Mouse (Mus musculus): ENCODE measurements around the gene Olfr560. TPM values are rescaled to one million over a fixed set of nuclear protein-coding genes. Genes with fewer than 3 reads are reported as not detected.

Gene Olfr560
- polyA plus RNA-seq (2016; fragmentation: Nextera tagmentation; extraction: Ambion mirVana), result not detected in 2 replicates

GRCm38 (mm10) chr7:102759266-102759665, at the start of gene Olfr560, which contains the start of gene Olfr78:
TSS of gene Olfr560 (minus strand) at chr7:102759366.
TSS of gene Olfr78 (minus strand) at chr7:102759471.
- H3K4me1 ChIP-seq, result no peaks in the 10 kb centered on the region
- 81% methylated on average over 4 of the region's 4 CpGs for WGBS
- H3K4me2 ChIP-seq (replicated peaks), result no peak within 1 kb of the TSS
- H3K27me3 ChIP-seq (replicated peaks), result no peaks in the 10 kb centered on the region
- H3K4me3 ChIP-seq, result no peak within 1 kb of the TSS
- H3K9me3 ChIP-seq, result no peaks in the 10 kb centered on the region
- H3K27ac ChIP-seq, result no peak within 1 kb of the TSS
- H3K36me3 ChIP-seq, result no peaks in the 10 kb centered on the region
- ATAC-seq (ENCODE audit: low FRiP score, low read depth), result no peak
- H3K9ac ChIP-seq, result no peak within 1 kb of the TSS

GRCm38 (mm10) chr7:102803180-102803579, 44.0 kb upstream of the Olfr560 start, which contains the start of gene Olfr564:
TSS of gene Olfr564 (plus strand) at chr7:102803480.
- no peak for ATAC-seq (ENCODE audit: low FRiP score, low read depth)
- Histone ChIP-seq H3K36me3 (no peaks in the 10 kb centered on the region), H3K9ac (no peak within 1 kb of the TSS), H3K4me1 (no peaks in the 10 kb centered on the region), H3K9me3 (no peaks in the 10 kb centered on the region), H3K27me3 (replicated peaks) (no peaks in the 10 kb centered on the region), H3K4me2 (replicated peaks) (no peak within 1 kb of the TSS), H3K27ac (no peak within 1 kb of the TSS), H3K4me3 (no peak within 1 kb of the TSS)

- no peaks in the 10 kb centered on the region for H3K4me1 ChIP-seq
- H3K4me3 ChIP-seq, result no peak within 1 kb of the TSS
- no peak for ATAC-seq (ENCODE audit: low FRiP score, low read depth)
- no peak within 1 kb of the TSS for H3K9ac ChIP-seq
- no peaks in the 10 kb centered on the region for H3K27me3 ChIP-seq (replicated peaks)
- no peaks in the 10 kb centered on the region for H3K9me3 ChIP-seq
- no peak within 1 kb of the TSS for H3K4me2 ChIP-seq (replicated peaks)
- no peak within 1 kb of the TSS for H3K27ac ChIP-seq
- H3K36me3 ChIP-seq, result no peaks in the 10 kb centered on the region
- WGBS, result 76% methylated on average over 2 of the region's 2 CpGs
Measured at GRCm38 (mm10) chr7:102770921-102771320, 11.8 kb upstream of the Olfr560 start, which contains the start of gene Olfr561. TSS of gene Olfr561 (plus strand) at chr7:102771221.

GRCm38 (mm10) chr7:102752086-102752485, 7.1 kb downstream of the Olfr560 start:
- H3K9ac ChIP-seq, result no peak overlapping the region
- H3K4me2 ChIP-seq (replicated peaks), result no peak overlapping the region
- H3K36me3 ChIP-seq, result no peaks in the 10 kb centered on the region
- WGBS, result 21% methylated on average over 1 of the region's 1 CpGs
- no peaks in the 10 kb centered on the region for H3K27me3 ChIP-seq (replicated peaks)
- no peak overlapping the region for H3K27ac ChIP-seq
- no peak overlapping the region for H3K4me3 ChIP-seq
- no peaks in the 10 kb centered on the region for H3K9me3 ChIP-seq
- no peak for ATAC-seq (ENCODE audit: low FRiP score, low read depth)
- no peaks in the 10 kb centered on the region for H3K4me1 ChIP-seq

- no peaks in the 10 kb centered on the region for H3K9me3 ChIP-seq
- H3K36me3 ChIP-seq, result no peaks in the 10 kb centered on the region
- H3K4me3 ChIP-seq, result no peak overlapping the region
- H3K4me2 ChIP-seq (replicated peaks), result no peak overlapping the region
- H3K27me3 ChIP-seq (replicated peaks), result no peaks in the 10 kb centered on the region
- H3K27ac ChIP-seq, result no peak overlapping the region
- 59% methylated on average over 2 of the region's 2 CpGs for WGBS
- H3K9ac ChIP-seq, result no peak overlapping the region
- H3K4me1 ChIP-seq, result no peaks in the 10 kb centered on the region
- no peak for ATAC-seq (ENCODE audit: low FRiP score, low read depth)
Measured at GRCm38 (mm10) chr7:102737705-102738104, 21.5 kb downstream of the Olfr560 start.

- H3K4me2 ChIP-seq (replicated peaks), result no peak overlapping the region
- no peak overlapping the region for H3K9ac ChIP-seq
- no peak overlapping the region for H3K27ac ChIP-seq
- 45% methylated on average over 1 of the region's 1 CpGs for WGBS
- no peaks in the 10 kb centered on the region for H3K36me3 ChIP-seq
- no peak overlapping the region for H3K4me3 ChIP-seq
- no peaks in the 10 kb centered on the region for H3K27me3 ChIP-seq (replicated peaks)
- no peaks in the 10 kb centered on the region for H3K9me3 ChIP-seq
- no peaks in the 10 kb centered on the region for H3K4me1 ChIP-seq
- no peak for ATAC-seq (ENCODE audit: low FRiP score, low read depth)
Measured at GRCm38 (mm10) chr7:102733793-102734192, 25.4 kb downstream of the Olfr560 start.

GRCm38 (mm10) chr7:102727391-102727790, 31.8 kb downstream of the Olfr560 start, which contains the start of gene Olfr559:
TSS of gene Olfr559 (minus strand) at chr7:102727491.
- no peak within 1 kb of the TSS for H3K9ac ChIP-seq
- H3K36me3 ChIP-seq, result no peaks in the 10 kb centered on the region
- no peaks in the 10 kb centered on the region for H3K4me1 ChIP-seq
- no peaks in the 10 kb centered on the region for H3K27me3 ChIP-seq (replicated peaks)
- no peak for ATAC-seq (ENCODE audit: low FRiP score, low read depth)
- no peak within 1 kb of the TSS for H3K27ac ChIP-seq
- H3K9me3 ChIP-seq, result no peaks in the 10 kb centered on the region
- no peak within 1 kb of the TSS for H3K4me3 ChIP-seq
- H3K4me2 ChIP-seq (replicated peaks), result no peak within 1 kb of the TSS

GRCm38 (mm10) chr7:102718970-102719369, 40.2 kb downstream of the Olfr560 start, which contains the start of gene Olfr33:
TSS of gene Olfr33 (minus strand) at chr7:102719070.
- WGBS, result 39% methylated on average over 1 of the region's 1 CpGs
- Histone ChIP-seq H3K4me1 (no peaks in the 10 kb centered on the region), H3K9ac (no peak within 1 kb of the TSS), H3K4me3 (no peak within 1 kb of the TSS), H3K27ac (no peak within 1 kb of the TSS), H3K36me3 (no peaks in the 10 kb centered on the region), H3K4me2 (replicated peaks) (no peak within 1 kb of the TSS), H3K9me3 (no peaks in the 10 kb centered on the region), H3K27me3 (replicated peaks) (no peaks in the 10 kb centered on the region)
- no peak for ATAC-seq (ENCODE audit: low FRiP score, low read depth)

GRCm38 (mm10) chr7:102701915-102702314, 57.3 kb downstream of the Olfr560 start, which contains the start of gene Olfr558:
TSS of gene Olfr558 (plus strand) at chr7:102702215.
- Histone ChIP-seq H3K9ac (no peak within 1 kb of the TSS), H3K36me3 (no peaks in the 10 kb centered on the region), H3K9me3 (no peaks in the 10 kb centered on the region), H3K4me2 (replicated peaks) (no peak within 1 kb of the TSS), H3K27ac (no peak within 1 kb of the TSS), H3K27me3 (replicated peaks) (no peaks in the 10 kb centered on the region), H3K4me3 (no peak within 1 kb of the TSS), H3K4me1 (no peaks in the 10 kb centered on the region)
- no peak for ATAC-seq (ENCODE audit: low FRiP score, low read depth)

Other genes with a start within 250 kb of the Olfr560 start
- not detected in 2 replicates for gene Olfr547, start 224.6 kb downstream of the Olfr560 start, polyA plus RNA-seq (2016; fragmentation: Nextera tagmentation; extraction: Ambion mirVana)
- not detected in 2 replicates for gene Olfr548-ps1, start 218.5 kb downstream of the Olfr560 start, polyA plus RNA-seq (2016; fragmentation: Nextera tagmentation; extraction: Ambion mirVana)
- gene Olfr549, start 209.5 kb downstream of the Olfr560 start, polyA plus RNA-seq (2016; fragmentation: Nextera tagmentation; extraction: Ambion mirVana), result not detected in 2 replicates
- gene Trim21, start 193.9 kb downstream of the Olfr560 start, polyA plus RNA-seq (2016; fragmentation: Nextera tagmentation; extraction: Ambion mirVana), result 0.20 TPM in 1 of 2 replicates, not detected in the other
- gene Olfr550, start 187.9 kb downstream of the Olfr560 start, polyA plus RNA-seq (2016; fragmentation: Nextera tagmentation; extraction: Ambion mirVana), result not detected in 2 replicates
- not detected in 2 replicates for gene Olfr551, start 167.5 kb downstream of the Olfr560 start, polyA plus RNA-seq (2016; fragmentation: Nextera tagmentation; extraction: Ambion mirVana)
- not detected in 2 replicates for gene Olfr552, start 161.6 kb downstream of the Olfr560 start, polyA plus RNA-seq (2016; fragmentation: Nextera tagmentation; extraction: Ambion mirVana)
- gene Olfr553, start 141.1 kb downstream of the Olfr560 start, polyA plus RNA-seq (2016; fragmentation: Nextera tagmentation; extraction: Ambion mirVana), result not detected in 2 replicates
- not detected in 2 replicates for gene Olfr554, start 120.9 kb downstream of the Olfr560 start, polyA plus RNA-seq (2016; fragmentation: Nextera tagmentation; extraction: Ambion mirVana)
- gene Olfr555, start 100.5 kb downstream of the Olfr560 start, polyA plus RNA-seq (2016; fragmentation: Nextera tagmentation; extraction: Ambion mirVana), result not detected in 2 replicates
- gene Olfr556, start 94.5 kb downstream of the Olfr560 start, polyA plus RNA-seq (2016; fragmentation: Nextera tagmentation; extraction: Ambion mirVana), result not detected in 2 replicates
- 10.8 and 12.4 TPM in 2 replicates for gene Trim68, start 72.0 kb downstream of the Olfr560 start, polyA plus RNA-seq (2016; fragmentation: Nextera tagmentation; extraction: Ambion mirVana)
- not detected in 2 replicates for gene Olfr557, start 63.5 kb downstream of the Olfr560 start, polyA plus RNA-seq (2016; fragmentation: Nextera tagmentation; extraction: Ambion mirVana)
- gene Olfr558, start 57.2 kb downstream of the Olfr560 start, polyA plus RNA-seq (2016; fragmentation: Nextera tagmentation; extraction: Ambion mirVana), result 1.3 and 1.8 TPM in 2 replicates
- 0.08 TPM in 1 of 2 replicates, not detected in the other for gene Olfr33, start 40.3 kb downstream of the Olfr560 start, polyA plus RNA-seq (2016; fragmentation: Nextera tagmentation; extraction: Ambion mirVana)
- 0.20 TPM in 1 of 2 replicates, not detected in the other for gene Olfr559, start 31.9 kb downstream of the Olfr560 start, polyA plus RNA-seq (2016; fragmentation: Nextera tagmentation; extraction: Ambion mirVana)
- gene Olfr78, start 105 bp upstream of the Olfr560 start, polyA plus RNA-seq (2016; fragmentation: Nextera tagmentation; extraction: Ambion mirVana), result 0.19 and 0.48 TPM in 2 replicates
- gene Olfr561, start 11.9 kb upstream of the Olfr560 start, polyA plus RNA-seq (2016; fragmentation: Nextera tagmentation; extraction: Ambion mirVana), result 0.13 and 0.18 TPM in 2 replicates
- gene Olfr564, start 44.1 kb upstream of the Olfr560 start, polyA plus RNA-seq (2016; fragmentation: Nextera tagmentation; extraction: Ambion mirVana), result not detected in 2 replicates
- gene Olfr566, start 99.4 kb upstream of the Olfr560 start, polyA plus RNA-seq (2016; fragmentation: Nextera tagmentation; extraction: Ambion mirVana), result not detected in 2 replicates
- gene Olfr568, start 117.8 kb upstream of the Olfr560 start, polyA plus RNA-seq (2016; fragmentation: Nextera tagmentation; extraction: Ambion mirVana), result not detected in 2 replicates
- gene Olfr569, start 131.5 kb upstream of the Olfr560 start, polyA plus RNA-seq (2016; fragmentation: Nextera tagmentation; extraction: Ambion mirVana), result not detected in 2 replicates
- gene Olfr570, start 135.2 kb upstream of the Olfr560 start, polyA plus RNA-seq (2016; fragmentation: Nextera tagmentation; extraction: Ambion mirVana), result not detected in 2 replicates
- gene Olfr571, start 158.2 kb upstream of the Olfr560 start, polyA plus RNA-seq (2016; fragmentation: Nextera tagmentation; extraction: Ambion mirVana), result not detected in 2 replicates
- gene Olfr572, start 165.0 kb upstream of the Olfr560 start, polyA plus RNA-seq (2016; fragmentation: Nextera tagmentation; extraction: Ambion mirVana), result not detected in 2 replicates
- gene Olfr573-ps1, start 183.2 kb upstream of the Olfr560 start, polyA plus RNA-seq (2016; fragmentation: Nextera tagmentation; extraction: Ambion mirVana), result not detected in 2 replicates
- not detected in 2 replicates for gene Olfr574, start 189.1 kb upstream of the Olfr560 start, polyA plus RNA-seq (2016; fragmentation: Nextera tagmentation; extraction: Ambion mirVana)
- not detected in 2 replicates for gene Olfr575, start 199.4 kb upstream of the Olfr560 start, polyA plus RNA-seq (2016; fragmentation: Nextera tagmentation; extraction: Ambion mirVana)
- gene Olfr576, start 203.3 kb upstream of the Olfr560 start, polyA plus RNA-seq (2016; fragmentation: Nextera tagmentation; extraction: Ambion mirVana), result not detected in 2 replicates
- gene Olfr577, start 216.6 kb upstream of the Olfr560 start, polyA plus RNA-seq (2016; fragmentation: Nextera tagmentation; extraction: Ambion mirVana), result not detected in 2 replicates
- gene Olfr578, start 230.0 kb upstream of the Olfr560 start, polyA plus RNA-seq (2016; fragmentation: Nextera tagmentation; extraction: Ambion mirVana), result not detected in 2 replicates